Mouse (Mus musculus) heart, adult 2 months (tissue): Measurements from ENCODE around the gene Aida.

ENCODE experiments used
- CTCF ChIP-seq: fragments of 200-600 bp; IDR thresholded peaks from 2 replicates; pipeline ENCODE4 v1.8.1; 2022; ENCODE audit warnings: antibody characterized with exemption, mild to moderate bottlenecking, moderate library complexity
- EP300 ChIP-seq: fragments of 200-500 bp; IDR thresholded peaks from 2 replicates; pipeline ENCODE4 v1.6.1; 2011; ENCODE audit warnings: low read depth, low read length, control low read depth; ENCODE audit not compliant: insufficient read depth

- TF ChIP-seq EP300 (no peak), CTCF (no peak)
Measured at GRCm38 (mm10) chr1:183297473-183297885, 1.1 kb downstream of the Aida start.
